9 mouse cellular contexts compared by ENCODE assay signal in genomic region chr11:69881787-69882670, GRCm38 (mm10). TPM values are rescaled to one million over a fixed set of nuclear protein-coding genes. Genes with fewer than 3 reads are reported as not detected.
DNase-seq lines count a peak whose midpoint lies in the region; ATAC-seq and TF ChIP-seq lines count a peak whose summit lies in the region.
"Had no signal": no experiment of that assay in that cellular context is flagged by ENCODE, and none has a peak within 500 bp of the region (broad histone marks: within the 10 kb centered on the region; RNA-seq: fewer than 3 reads in every experiment).

No protein-coding gene starts in this region.

- peak overlapping the region; percentile 41 for H3K4me2 ChIP-seq in CH12.LX (ENCODE audit: insufficient read depth, low read depth, poor library complexity, severe bottlenecking)
- peak overlapping the region; percentile 72 for H3K4me2 ChIP-seq in forebrain, embryonic 16.5 days (ENCODE audit: low read length)
- H3K4me2 ChIP-seq in liver, embryonic 15.5 days: peak overlapping the region; percentile 97

- H3K9ac ChIP-seq in heart, adult 2 months (ENCODE audit: low read depth, low read length): peak overlapping the region; percentile 64
- H3K9ac ChIP-seq in CH12.LX (ENCODE audit: insufficient read depth, low read depth): peak overlapping the region; percentile 9; the same call in 1 of the 2 replicates
- no peak overlapping the region for H3K9ac ChIP-seq in forebrain, embryonic 16.5 days (replicated peaks; ENCODE audit: low read depth, low read length)
- H3K9ac ChIP-seq in liver, embryonic 15.5 days: peak overlapping the region; percentile 64

- dilution Hi-C loops in CH12.LX (cut with MboI; ENCODE audit: extremely low pct_ligation_motif_present, extremely low pct_unique_long_range_greater_than_20kb, low sequenced_read_pairs): no loop called here

- in situ Hi-C loops in CH12.LX (cut with MboI; ENCODE audit: low pct_ligation_motif_present, low pct_unique_long_range_greater_than_20kb, low sequenced_read_pairs): loop anchor here (5.0 kb wide), 1 partner anchor 35 kb away; no protein-coding TSS in a partner anchor

- no peaks in the 10 kb centered on the region for H3K36me3 ChIP-seq in heart, adult 2 months (ENCODE audit: control insufficient read depth, insufficient read depth, low read length)
- peaks cover 21 to 70% of the 10 kb centered on the region in 2 experiments for H3K36me3 ChIP-seq in CH12.LX (replicated peaks in 1 of 2; ENCODE audit: control insufficient read depth in 1 of 2, insufficient read depth in 1 of 2, low read length in 1 of 2)
- no peaks in the 10 kb centered on the region for H3K36me3 ChIP-seq in forebrain, embryonic 16.5 days (ENCODE audit: control insufficient read depth, insufficient read depth)
- 0 out of 2 replicates have a peak, but pooled peaks cover 7% of the 10 kb centered on the region for H3K36me3 ChIP-seq in liver, embryonic 15.5 days (replicated peaks)

- TF ChIP-seq EP300 in heart, adult 2 months (IDR thresholded peaks at IDR 0.05; ENCODE audit: insufficient read depth, low read depth, low read length): no peak
- TF ChIP-seq EP300 in CH12.LX (IDR thresholded peaks at IDR 0.05; ENCODE audit: low read length): no peak

- no peak for ATAC-seq in forebrain, embryonic 16.5 days
- ATAC-seq in liver, embryonic 15.5 days (ENCODE audit: insufficient read depth): no peak
- no peak for ATAC-seq in frontal cortex, adult (ENCODE audit: low TSS enrichment)
- no peak for ATAC-seq in granulocyte monocyte progenitor cell, adult 5-6 weeks (replicated peaks; ENCODE audit: poor library complexity, severe bottlenecking)

- no peak for TF ChIP-seq POLR2A in heart, adult 2 months (IDR thresholded peaks at IDR 0.05; ENCODE audit: insufficient read depth, low read depth, low read length)
- no peak for TF ChIP-seq POLR2A in CH12.LX (IDR thresholded peaks at IDR 0.05; ENCODE audit: low read depth, low read length)

- TF ChIP-seq CTCF in heart, adult 2 months (IDR thresholded peaks at IDR 0.05): no peak
- TF ChIP-seq CTCF in CH12.LX (conservative IDR thresholded peaks at IDR 0.05 in 1 of 2, IDR thresholded peaks at IDR 0.05 in 1 of 2; ENCODE audit: low read depth in 2 of 2, low read length in 2 of 2): no peak

- peak overlapping the region; percentile 81 for H3K27ac ChIP-seq in heart, adult 2 months
- H3K27ac ChIP-seq in CH12.LX (ENCODE audit: insufficient read depth, low read depth): peak overlapping the region; percentile 23
- H3K27ac ChIP-seq in forebrain, embryonic 16.5 days (ENCODE audit: low read length): no peak overlapping the region
- H3K27ac ChIP-seq in liver, embryonic 15.5 days (replicated peaks): peak overlapping the region; percentile 87

- H3K4me1 ChIP-seq in heart, adult 2 months (ENCODE audit: control insufficient read depth, insufficient read depth, low read length): peaks cover 3% of the 10 kb centered on the region
- H3K4me1 ChIP-seq in CH12.LX (ENCODE audit: control insufficient read depth in 1 of 2, insufficient read depth in 2 of 2): peaks cover 21 to 47% of the 10 kb centered on the region in 2 experiments
- H3K4me1 ChIP-seq in forebrain, embryonic 16.5 days (replicated peaks; ENCODE audit: control insufficient read depth, insufficient read depth, low read length): peaks cover 16% of the 10 kb centered on the region
- H3K4me1 ChIP-seq in liver, embryonic 15.5 days (replicated peaks): peaks cover 92% of the 10 kb centered on the region

- no peaks in the 10 kb centered on the region for H3K79me2 ChIP-seq in heart, adult 2 months (replicated peaks; ENCODE audit: control insufficient read depth, insufficient read depth, low read length)
- no peaks in the 10 kb centered on the region for H3K79me2 ChIP-seq in CH12.LX (replicated peaks; ENCODE audit: control insufficient read depth, extremely low read depth, insufficient read depth, poor library complexity, severe bottlenecking)

- DNase-seq in heart, adult 2 months: no peak
- no peak for DNase-seq in heart, adult 18-20 months
- DNase-seq in CH12.LX (ENCODE audit: extremely low read depth): no peak
- DNase-seq in adrenal gland, postnatal 14 days: no peak

- intact Hi-C loops in heart, adult 2 months (cut with DNase I): loop anchor here (2.0 kb wide), 1 partner anchor 39 kb away; the partner anchor contains the start of gene Eif5a

- 63% methylated on average over 21 of the region's 21 CpGs for WGBS in heart, adult 2 months
- WGBS in forebrain, embryonic 16.5 days: 56% methylated on average over 21 of the region's 21 CpGs
- whole genome bisulfite sequencing in liver, embryonic 15.5 days (ENCODE audit: insufficient replicate concordance): 67% methylated on average over 21 of the region's 21 CpGs

- H3K4me3 ChIP-seq in heart, adult 2 months: peak overlapping the region; percentile 77
- peak overlapping the region in 2 of 3 experiments; percentile 32 to 50 for H3K4me3 ChIP-seq in CH12.LX (replicated peaks in 1 of 3; ENCODE audit: low read depth in 2 of 3, low read length in 2 of 3, poor library complexity in 1 of 3)
- H3K4me3 ChIP-seq in forebrain, embryonic 16.5 days (replicated peaks; ENCODE audit: low read length): peak overlapping the region; percentile 44; the same call in 1 of the 2 replicates
- peak overlapping the region; percentile 64 for H3K4me3 ChIP-seq in liver, embryonic 15.5 days (replicated peaks)

- no peak for TF ChIP-seq RAD21 in CH12.LX (IDR thresholded peaks at IDR 0.05; ENCODE audit: low read depth, low read length)

- H3K9me3 ChIP-seq in CH12.LX (replicated peaks; ENCODE audit: low read length): peaks cover 10% of the 10 kb centered on the region
- no peaks in the 10 kb centered on the region for H3K9me3 ChIP-seq in forebrain, embryonic 16.5 days (ENCODE audit: control insufficient read depth, low read length)
- H3K9me3 ChIP-seq in liver, embryonic 15.5 days (replicated peaks): no peaks in the 10 kb centered on the region

- no peaks in the 10 kb centered on the region for H3K27me3 ChIP-seq in heart, adult 2 months (ENCODE audit: control insufficient read depth, insufficient read depth, low read length)
- no peaks in the 10 kb centered on the region for H3K27me3 ChIP-seq in CH12.LX (replicated peaks)
- H3K27me3 ChIP-seq in forebrain, embryonic 16.5 days (replicated peaks; ENCODE audit: control insufficient read depth, insufficient read depth, low read length): peaks cover 5% of the 10 kb centered on the region; the same call in 1 of the 2 replicates
- H3K27me3 ChIP-seq in liver, embryonic 15.5 days: 0 out of 2 replicates have a peak, but pooled peaks cover 2% of the 10 kb centered on the region

RNA-seq across cellular contexts. Expression of gene Kctd11, which starts 0.8 kb away (rescaled TPM):
- 1 to 10 TPM; 2.3 to 2.6 TPM for total RNA-seq in heart, adult 2 months (2021)
- polyA plus RNA-seq in heart, adult 2 months (2012; rRNA removed): 2.9 TPM in 2 replicates
- 1 to 10 TPM; 2.0 to 2.5 TPM for total RNA-seq in heart, adult 18-20 months (2021)
- total RNA-seq in CH12.LX (2012; rRNA removed) (3.3 and 3.9 TPM in 2 replicates), CH12.LX (2014; rRNA removed) (1.3 and 1.8 TPM in 2 replicates)
- polyA plus RNA-seq in CH12.LX (2012; ENCODE audit: insufficient read length, low read depth): 1.5 and 2.1 TPM in 2 replicates
- 1.3 and 1.9 TPM in 2 replicates for polyA plus RNA-seq in forebrain, embryonic 16.5 days (2015; fragmentation: Nextera tagmentation; extraction: Ambion mirVana)
- 1.2 and 1.4 TPM in 2 replicates for polyA plus RNA-seq in liver, embryonic 15.5 days (2015; fragmentation: Nextera tagmentation; extraction: Ambion mirVana)
- 4.1 and 4.4 TPM in 2 replicates for total RNA-seq in adrenal gland, postnatal 14 days (2021)
- 0.41 and 4.2 TPM in 2 replicates for total RNA-seq in granulocyte monocyte progenitor cell, adult 5-6 weeks (2014; fragmentation: Nextera tagmentation)
- 1.1 and 2.6 TPM in 2 replicates for total RNA-seq in granulocyte monocyte progenitor cell, adult 5-6 weeks (2017)

RNA-seq across cellular contexts. Expression of gene Tmem95, which starts 4.2 kb away (rescaled TPM):
- not detected for total RNA-seq in heart, adult 2 months (2021)
- not detected in 2 replicates for polyA plus RNA-seq in heart, adult 2 months (2012; rRNA removed)
- total RNA-seq in heart, adult 18-20 months (2021): not detected
- total RNA-seq in CH12.LX (2012; rRNA removed) (not detected in 2 replicates), CH12.LX (2014; rRNA removed) (not detected in 2 replicates)
- polyA plus RNA-seq in CH12.LX (2012; ENCODE audit: insufficient read length, low read depth): not detected in 2 replicates
- polyA plus RNA-seq in forebrain, embryonic 16.5 days (2015; fragmentation: Nextera tagmentation; extraction: Ambion mirVana): not detected in 2 replicates
- not detected in 2 replicates for polyA plus RNA-seq in liver, embryonic 15.5 days (2015; fragmentation: Nextera tagmentation; extraction: Ambion mirVana)
- not detected in 2 replicates for total RNA-seq in adrenal gland, postnatal 14 days (2021)
- not detected in 2 replicates for total RNA-seq in granulocyte monocyte progenitor cell, adult 5-6 weeks (2014; fragmentation: Nextera tagmentation)
- total RNA-seq in granulocyte monocyte progenitor cell, adult 5-6 weeks (2017): not detected in 2 replicates
- polyA plus RNA-seq: frontal cortex, adult 2 months had no signal

RNA-seq across cellular contexts. Expression of gene Acap1, which starts 13.3 kb away (rescaled TPM):
- total RNA-seq in heart, adult 2 months (2021): 1 to 10 TPM in 1 of 2 experiments, under 1 TPM in 1; 0.65 to 1.1 TPM
- polyA plus RNA-seq in heart, adult 2 months (2012; rRNA removed): 1.7 and 3.3 TPM in 2 replicates
- total RNA-seq in heart, adult 18-20 months (2021): 1 to 10 TPM in 1 of 2 experiments, under 1 TPM in 1; 0.72 to 4.4 TPM
- total RNA-seq in CH12.LX (2012; rRNA removed) (38.9 and 39.6 TPM in 2 replicates), CH12.LX (2014; rRNA removed) (58.2 and 66.2 TPM in 2 replicates)
- polyA plus RNA-seq in CH12.LX (2012; ENCODE audit: insufficient read length, low read depth): 66.7 and 70.9 TPM in 2 replicates
- 0.48 and 0.49 TPM in 2 replicates for polyA plus RNA-seq in forebrain, embryonic 16.5 days (2015; fragmentation: Nextera tagmentation; extraction: Ambion mirVana)
- 5.9 and 7.2 TPM in 2 replicates for polyA plus RNA-seq in liver, embryonic 15.5 days (2015; fragmentation: Nextera tagmentation; extraction: Ambion mirVana)
- 2.1 and 14.4 TPM in 2 replicates for total RNA-seq in adrenal gland, postnatal 14 days (2021)
- total RNA-seq in granulocyte monocyte progenitor cell, adult 5-6 weeks (2014; fragmentation: Nextera tagmentation): 52.4 and 65.1 TPM in 2 replicates
- 47.0 and 50.7 TPM in 2 replicates for total RNA-seq in granulocyte monocyte progenitor cell, adult 5-6 weeks (2017)

RNA-seq across cellular contexts. Expression of gene 2810408A11Rik, which starts 18.8 kb away (rescaled TPM):
- under 1 TPM; 0.23 to 0.34 TPM for total RNA-seq in heart, adult 2 months (2021)
- 0.15 and 0.41 TPM in 2 replicates for polyA plus RNA-seq in heart, adult 2 months (2012; rRNA removed)
- total RNA-seq in heart, adult 18-20 months (2021): under 1 TPM in 1 of 2 experiments, not detected in 1; 0.41 TPM
- total RNA-seq in CH12.LX (2012; rRNA removed): 0.34 and 0.59 TPM in 2 replicates
- total RNA-seq in CH12.LX (2014; rRNA removed): 0.35 and 0.86 TPM in 2 replicates
- 0.33 and 0.41 TPM in 2 replicates for polyA plus RNA-seq in CH12.LX (2012; ENCODE audit: insufficient read length, low read depth)
- polyA plus RNA-seq in forebrain, embryonic 16.5 days (2015; fragmentation: Nextera tagmentation; extraction: Ambion mirVana): 16.4 and 18.5 TPM in 2 replicates
- 0.89 and 1.0 TPM in 2 replicates for polyA plus RNA-seq in liver, embryonic 15.5 days (2015; fragmentation: Nextera tagmentation; extraction: Ambion mirVana)
- 1.8 and 2.1 TPM in 2 replicates for total RNA-seq in adrenal gland, postnatal 14 days (2021)
- 1.3 and 3.5 TPM in 2 replicates for total RNA-seq in granulocyte monocyte progenitor cell, adult 5-6 weeks (2014; fragmentation: Nextera tagmentation)
- 3.6 and 6.4 TPM in 2 replicates for total RNA-seq in granulocyte monocyte progenitor cell, adult 5-6 weeks (2017)

RNA-seq across cellular contexts. Expression of gene Neurl4, which starts 18.8 kb away (rescaled TPM):
- 10 to 100 TPM; 42.6 to 47.1 TPM for total RNA-seq in heart, adult 2 months (2021)
- 31.5 and 54.1 TPM in 2 replicates for polyA plus RNA-seq in heart, adult 2 months (2012; rRNA removed)
- 10 to 100 TPM; 42.1 to 48.0 TPM for total RNA-seq in heart, adult 18-20 months (2021)
- total RNA-seq in CH12.LX (2012; rRNA removed) (51.0 and 56.1 TPM in 2 replicates), CH12.LX (2014; rRNA removed) (21.4 and 22.9 TPM in 2 replicates)
- 40.1 and 46.2 TPM in 2 replicates for polyA plus RNA-seq in CH12.LX (2012; ENCODE audit: insufficient read length, low read depth)
- 19.0 and 21.5 TPM in 2 replicates for polyA plus RNA-seq in forebrain, embryonic 16.5 days (2015; fragmentation: Nextera tagmentation; extraction: Ambion mirVana)
- polyA plus RNA-seq in liver, embryonic 15.5 days (2015; fragmentation: Nextera tagmentation; extraction: Ambion mirVana): 2.7 and 3.1 TPM in 2 replicates
- total RNA-seq in adrenal gland, postnatal 14 days (2021): 45.9 and 48.8 TPM in 2 replicates
- 32.0 and 38.9 TPM in 2 replicates for total RNA-seq in granulocyte monocyte progenitor cell, adult 5-6 weeks (2014; fragmentation: Nextera tagmentation)
- total RNA-seq in granulocyte monocyte progenitor cell, adult 5-6 weeks (2017): 20.7 and 27.5 TPM in 2 replicates

Comparison
In these comparisons a context has a peak if more than half of its experiments do, and no peak if none do; other contexts are left out.
1. H3K4me2 ChIP-seq: peak in every context shown above with its lines; median percentile 97 in liver, embryonic 15.5 days; 72 in forebrain, embryonic 16.5 days; 41 in CH12.LX.